Mouse (Mus musculus): ENCODE results near the gene Cnnm4.

GRCm38 (mm10) chr1:36511289-36512021, 40.0 kb downstream of the Cnnm4 start, which contains the start of gene Cnnm3:
- peak; percentile 73 for TF ChIP-seq POLR2A (IDR thresholded peaks at IDR 0.05; ENCODE audit: extremely low read depth, insufficient read depth, low read length)
- TF ChIP-seq CTCF (IDR thresholded peaks at IDR 0.05; ENCODE audit: extremely low read depth, insufficient read depth, low read length), result peak; percentile 36
